Mouse (Mus musculus) ZHBTc4 (cell line): ENCODE data around the gene Fam219a.

Experiments used
- DNase-seq: peaks from one replicate; pipeline ENCODE4 v3.0.0-alpha.2; 2011; ENCODE audit warnings: low read depth, low spot score

Gene Fam219a

DNA sequence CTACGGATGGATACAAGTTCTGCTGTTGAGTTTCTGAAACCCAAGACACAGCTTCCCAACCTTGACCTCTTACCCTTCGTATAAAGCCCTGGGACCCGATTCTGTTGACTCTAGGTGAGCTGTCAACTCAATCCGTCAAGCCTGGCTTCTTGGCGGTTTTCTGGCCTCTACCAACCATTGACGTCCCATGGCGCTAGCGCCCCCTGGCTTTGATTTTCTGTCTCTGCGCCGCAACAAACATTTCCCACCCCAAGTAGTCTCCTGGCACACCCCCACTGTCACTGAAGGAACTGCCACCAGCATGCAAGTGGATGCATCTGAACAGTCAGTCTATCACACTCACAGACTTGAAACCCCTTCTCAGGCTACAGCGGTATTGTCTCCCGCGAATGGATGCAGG is 63.2 kb downstream of the Fam219a start:
- DNase-seq, result peak; percentile 90

DNA sequence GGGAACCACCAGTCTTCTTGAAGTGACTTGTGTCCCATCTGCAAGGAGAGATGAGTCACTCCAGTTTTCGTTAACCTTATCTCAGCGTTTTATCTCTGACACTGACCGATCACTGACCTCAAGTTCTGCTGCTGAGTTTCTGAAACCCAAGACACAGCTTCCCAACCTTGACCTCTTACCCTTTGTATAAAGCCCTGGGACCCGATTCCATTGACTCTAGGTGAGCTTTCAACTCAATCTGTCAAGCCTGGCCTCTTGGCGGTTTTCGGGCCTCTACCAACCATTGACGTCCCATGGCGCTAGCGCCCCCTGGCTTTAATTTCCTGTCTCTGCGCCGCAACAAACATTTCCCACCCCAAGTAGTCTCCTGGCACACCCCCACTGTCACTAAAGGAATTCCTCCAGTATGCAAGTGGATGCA is 64.2 kb downstream of the Fam219a start:
- peak; percentile 85 for DNase-seq

GRCm38 (mm10) chr4:41504325-41504724 is 65.0 kb downstream of the Fam219a start:
- peak; percentile 61 for DNase-seq

DNA sequence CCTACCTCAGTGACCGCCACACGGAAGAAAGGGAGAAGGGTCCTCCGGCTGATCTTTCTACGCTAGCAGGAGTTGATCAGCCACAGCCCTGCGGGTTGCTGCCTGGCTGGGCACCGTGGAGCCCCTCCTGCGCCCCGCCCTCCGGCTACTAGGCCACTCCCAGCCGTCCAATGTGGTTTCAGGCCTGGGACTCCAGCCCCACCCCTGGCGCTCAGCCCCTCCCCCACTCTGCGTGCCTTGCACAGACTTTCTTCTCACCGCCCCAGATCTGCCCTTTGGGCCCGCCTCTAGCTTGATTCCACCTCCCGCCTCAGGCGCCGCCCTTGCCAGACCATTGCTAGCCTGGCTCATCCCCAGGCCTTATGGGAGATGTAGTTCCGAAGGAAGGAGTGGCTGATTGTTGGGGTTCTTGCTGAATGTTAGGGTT is 66.3 kb downstream of the Fam219a start, which contains the start of gene AI464131:
AI464131 (minus strand) TSS at position 91 of the 427 bp plus-strand sequence.
- peak; percentile 100 for DNase-seq

GRCm38 (mm10) chr4:41502171-41502940 is 67.0 kb downstream of the Fam219a start:
- DNase-seq, result peak; percentile 90

- no peak for DNase-seq
These were observed 68.6 kb downstream of the Fam219a start for GRCm38 (mm10) chr4:41500787-41501186.

GRCm38 (mm10) chr4:41499619-41500018 is 69.7 kb downstream of the Fam219a start:
- no peak for DNase-seq

DNA sequence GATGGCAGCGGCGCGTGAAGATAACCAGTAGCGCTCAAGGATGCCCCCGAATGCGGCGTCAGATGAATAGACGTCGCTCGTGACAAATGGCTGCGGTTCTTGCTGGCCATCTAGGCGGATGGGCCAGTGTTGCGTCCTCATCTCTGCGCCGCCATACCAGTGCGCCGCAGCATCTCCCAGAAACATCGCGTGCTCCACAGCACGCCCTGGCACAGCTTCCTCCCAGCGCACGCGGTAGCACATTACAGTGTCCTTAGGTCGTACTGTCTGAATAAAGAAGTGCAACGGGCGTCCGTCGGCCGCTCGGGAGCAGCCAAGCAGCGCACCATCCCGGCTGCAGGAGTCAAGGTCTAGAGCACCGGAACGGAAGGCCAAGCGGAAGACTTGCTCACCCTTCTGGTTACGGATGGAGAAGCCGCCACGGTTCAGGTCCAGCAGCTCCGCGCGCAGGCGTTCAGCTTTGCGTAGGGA is 70.4 kb downstream of the Fam219a start:
- DNase-seq, result peak; percentile 63

DNA sequence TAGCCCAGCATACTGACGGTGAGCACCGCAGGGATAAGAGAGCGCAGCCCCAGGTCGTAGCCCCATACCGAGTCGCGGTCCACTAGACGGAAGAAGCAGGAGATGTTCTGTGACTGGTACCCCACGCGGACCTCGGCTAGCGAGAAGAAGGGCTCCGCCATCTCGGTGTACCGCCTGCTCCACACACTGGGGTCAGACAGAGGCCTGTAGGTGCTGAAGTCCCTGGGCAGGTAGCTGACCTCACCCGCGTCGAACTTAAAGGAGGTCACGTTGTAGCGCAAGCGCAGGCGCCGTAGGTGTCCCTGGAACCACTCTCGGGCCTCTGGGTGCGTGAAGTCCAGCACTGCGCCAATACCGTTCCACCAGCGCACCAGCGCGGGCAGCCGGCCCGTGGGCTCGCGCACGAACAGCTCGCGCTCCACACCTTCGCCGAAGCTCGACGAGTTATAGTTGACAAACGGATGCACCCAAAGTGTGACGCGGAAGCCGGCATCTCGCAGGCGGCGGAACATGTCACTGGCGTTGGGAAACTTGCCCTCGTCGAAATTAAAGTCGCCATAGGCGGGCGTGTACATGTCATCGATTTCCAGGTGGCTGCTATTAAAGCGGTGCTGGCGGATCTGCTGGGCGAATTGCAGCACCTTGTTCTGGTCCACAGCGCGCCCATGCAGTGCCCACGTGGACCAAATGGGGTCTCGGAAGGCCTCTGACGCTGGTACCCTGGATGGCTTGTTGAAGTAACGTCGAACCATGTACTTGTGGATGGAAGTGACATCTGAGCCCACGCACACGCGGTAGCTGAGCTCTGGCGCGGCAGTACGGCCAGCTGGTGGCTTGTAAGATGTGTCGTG is 71.1 kb downstream of the Fam219a start:
- peak; percentile 48 for DNase-seq

GRCm38 (mm10) chr4:41497579-41497978 is 71.8 kb downstream of the Fam219a start:
- DNase-seq, result peak; percentile 87

DNA sequence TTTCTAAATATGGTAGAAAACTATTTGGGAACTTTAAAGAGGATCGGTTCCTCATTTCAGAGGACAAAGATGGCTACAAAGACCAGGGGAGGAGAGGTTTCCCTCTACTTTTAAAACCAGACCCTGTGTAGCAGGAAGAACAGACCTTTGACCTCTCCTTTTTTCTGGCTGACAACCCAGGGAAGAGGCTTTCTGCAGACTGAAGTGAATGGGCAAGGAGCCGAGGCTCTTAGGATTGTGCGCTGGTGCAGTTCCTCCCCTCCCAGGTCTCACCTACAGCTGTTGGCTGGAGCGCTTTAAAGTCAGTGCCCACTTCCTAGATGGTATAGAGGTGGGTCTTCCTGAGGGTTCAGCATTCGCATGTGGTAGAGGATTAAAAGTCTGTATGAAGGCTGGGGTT is 72.3 kb downstream of the Fam219a start:
- DNase-seq, result no peak

DNA sequence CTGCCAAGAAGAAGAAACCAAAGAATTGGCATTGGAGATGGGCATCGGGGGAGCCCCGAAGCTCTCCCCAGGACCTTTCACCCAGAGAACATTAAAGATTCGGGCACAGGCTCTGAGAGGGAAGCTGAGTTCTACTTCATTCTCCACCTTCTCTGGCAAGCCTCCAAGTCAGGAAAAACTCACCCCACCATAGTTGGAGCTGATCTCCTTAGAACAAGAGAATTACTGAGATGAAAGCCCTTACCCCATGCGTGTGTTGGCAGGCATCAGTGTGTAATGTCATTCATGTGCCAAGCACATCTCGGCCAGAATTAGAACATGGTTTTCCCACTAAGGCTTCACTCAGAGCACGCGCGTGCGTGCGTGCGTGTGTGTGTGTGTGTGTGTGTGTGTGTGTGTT is 73.5 kb downstream of the Fam219a start:
- DNase-seq, result no peak

DNA sequence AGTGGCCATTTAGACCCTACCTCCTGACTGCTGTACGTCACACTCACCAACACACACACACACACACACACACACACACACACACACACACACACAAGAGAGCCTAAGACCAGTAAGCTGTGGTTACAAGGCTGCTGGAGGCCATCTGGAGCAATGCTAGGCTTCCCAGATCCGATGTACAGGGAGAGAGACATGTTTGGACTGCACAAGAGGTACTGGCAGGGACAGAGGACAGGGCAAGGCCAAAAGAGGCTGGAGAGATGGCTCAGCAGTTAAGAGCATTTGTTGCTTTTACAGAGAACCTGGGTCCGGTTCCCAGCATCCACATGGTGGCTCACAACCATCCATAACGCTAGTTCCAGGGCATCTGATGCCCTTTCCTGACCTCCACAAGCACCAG is 74.3 kb downstream of the Fam219a start:
- no peak for DNase-seq

DNA sequence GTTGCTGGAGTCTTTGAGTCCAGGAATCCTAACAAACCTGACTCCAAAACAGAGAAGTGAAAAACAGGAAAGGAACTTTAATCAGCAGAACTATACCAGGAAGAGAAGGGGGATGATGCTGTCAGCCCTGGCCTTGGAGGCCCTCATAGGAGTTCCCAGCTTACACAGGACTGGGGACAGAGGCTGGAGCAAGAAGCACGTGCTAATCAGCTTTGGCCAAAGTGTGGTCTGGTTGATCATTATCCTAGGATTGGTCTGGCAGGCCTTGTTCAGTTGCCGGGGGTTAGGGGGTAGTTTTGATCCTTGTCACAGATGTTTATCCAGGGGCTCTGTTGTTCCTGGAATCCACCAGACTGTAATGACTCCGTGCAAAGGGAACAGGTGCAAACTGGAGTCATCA is 75.0 kb downstream of the Fam219a start:
- no peak for DNase-seq

DNA sequence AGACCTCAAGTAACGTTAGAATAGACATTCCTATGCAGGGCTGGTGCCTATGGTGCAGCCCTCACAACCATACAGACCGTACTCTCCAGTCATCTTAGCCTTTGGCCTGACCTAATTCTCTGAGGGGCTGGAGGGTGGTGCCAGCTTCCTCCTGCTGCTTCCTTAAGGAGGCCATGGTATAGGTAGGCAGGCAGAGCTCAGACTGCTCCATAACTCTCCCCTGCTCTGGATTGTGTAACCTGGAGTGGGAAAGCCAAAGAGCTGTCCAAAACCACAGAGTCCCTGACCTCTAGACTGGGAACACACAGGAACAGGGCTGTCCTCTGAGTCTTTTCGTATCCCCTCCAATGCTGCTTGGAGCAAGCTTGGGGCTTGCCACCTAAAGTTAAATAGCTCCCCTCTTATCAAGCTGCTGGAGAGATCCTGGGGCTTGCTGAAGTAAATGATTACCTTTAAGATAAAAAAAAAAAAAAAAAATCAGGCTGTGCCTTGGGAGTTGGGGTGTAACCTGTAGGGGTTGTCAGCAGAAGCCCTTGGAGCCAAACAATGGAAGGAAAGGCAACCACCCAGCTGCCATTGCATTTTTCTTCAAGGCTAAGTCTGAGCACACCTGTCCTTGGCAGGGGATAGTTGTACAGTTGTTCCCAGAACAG is 75.7 kb downstream of the Fam219a start:
- DNase-seq, result no peak

DNA sequence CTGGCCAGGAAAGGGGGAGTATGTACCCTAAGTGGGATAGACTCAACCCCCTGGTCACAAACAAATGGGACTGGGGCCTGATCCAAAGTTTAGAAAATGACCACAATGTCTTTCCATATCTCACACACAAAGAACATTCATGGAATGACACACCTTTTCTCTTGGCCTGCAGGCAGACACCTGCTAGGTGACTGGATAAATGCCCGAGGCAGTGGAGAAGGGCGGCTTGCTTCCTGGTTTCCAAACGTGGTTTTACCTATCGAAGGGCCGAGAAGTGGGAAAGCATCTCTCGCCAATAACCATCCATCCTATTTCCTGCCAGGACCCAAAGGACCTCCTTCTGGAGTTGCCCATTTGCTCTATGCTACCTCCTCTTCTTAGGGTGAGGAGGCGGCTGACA is 76.4 kb downstream of the Fam219a start:
- peak; percentile 28 for DNase-seq

GRCm38 (mm10) chr4:41481601-41482017 is 87.7 kb downstream of the Fam219a start:
- no peak for DNase-seq

- no peak for DNase-seq
These were observed 89.1 kb downstream of the Fam219a start for GRCm38 (mm10) chr4:41480254-41480653.

GRCm38 (mm10) chr4:41479456-41479804 is 89.9 kb downstream of the Fam219a start:
- no peak for DNase-seq

- DNase-seq, result no peak
These were observed 90.4 kb downstream of the Fam219a start for GRCm38 (mm10) chr4:41478751-41479455.

DNA sequence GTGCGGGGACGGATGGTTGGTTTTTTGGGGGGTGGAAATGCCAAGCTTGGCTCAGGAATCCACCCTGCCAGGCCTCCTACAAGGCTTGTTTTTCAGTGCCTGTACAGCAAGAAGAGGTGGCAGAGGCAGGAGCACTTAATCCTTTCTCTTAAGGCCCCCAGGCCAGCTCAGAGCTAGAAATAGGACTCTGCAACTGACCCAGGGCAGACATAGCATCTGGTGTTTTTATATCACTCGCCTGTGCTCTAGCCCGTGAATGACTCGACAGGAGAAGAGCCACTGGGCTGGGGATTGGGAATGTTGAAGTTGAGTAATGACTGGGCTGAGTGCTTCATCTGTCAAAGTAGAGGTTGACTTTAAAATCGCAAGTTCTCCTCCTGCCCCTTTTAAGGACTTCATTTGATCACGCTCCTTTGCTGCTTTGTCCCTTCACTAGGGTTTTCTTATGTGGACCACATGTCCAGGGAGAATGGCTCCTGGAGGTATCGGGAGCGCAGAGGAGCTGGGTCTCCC is 91.6 kb downstream of the Fam219a start:
- DNase-seq, result no peak
